Mouse (Mus musculus) embryonic fibroblast, embryonic 13.5 days (primary cell): Measurements from ENCODE around the gene Zscan2.

ENCODE experiments used
- CTCF ChIP-seq: IDR thresholded peaks from 2 replicates; pipeline ENCODE4 v1.5.1; 2011; ENCODE audit warnings: mild to moderate bottlenecking, control low read depth, low read length, moderate library complexity, borderline replicate concordance; ENCODE audit not compliant: insufficient read depth
- POLR2A ChIP-seq: IDR thresholded peaks from 2 replicates; pipeline ENCODE4 v1.6.1; 2011; ENCODE audit warnings: low read depth, mild to moderate bottlenecking, control low read depth, low read length, moderate library complexity

GRCm38 (mm10) chr7:80842132-80842531 lies 18.6 kb upstream of the Zscan2 start:
- no peak for TF ChIP-seq POLR2A
- no peak for TF ChIP-seq CTCF
